ENCODE assay signal across 7 mouse cellular contexts in the genomic region with DNA sequence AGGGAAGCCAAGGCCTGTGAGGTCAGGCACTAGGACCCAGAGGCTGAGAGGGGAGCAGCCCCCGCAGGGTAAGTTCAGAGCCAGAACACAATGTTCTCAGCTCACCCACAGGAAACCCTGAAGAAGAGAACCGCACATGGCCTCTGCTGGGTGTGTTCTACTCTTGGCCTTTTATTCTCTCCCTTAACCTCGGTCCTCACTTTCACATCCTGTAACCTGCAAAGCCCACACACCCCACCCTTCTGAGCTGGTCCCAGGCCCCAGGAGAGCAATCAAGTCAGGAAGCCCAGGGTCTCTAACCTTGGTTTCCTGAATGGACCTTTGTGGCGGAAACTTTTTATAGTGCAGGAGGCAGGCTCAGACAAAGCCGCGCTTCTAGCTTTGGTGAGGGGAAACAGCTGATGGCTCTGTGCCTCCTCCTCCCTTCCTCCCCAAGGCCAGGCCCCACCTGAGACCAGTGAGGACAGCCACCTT. TPM values are rescaled to one million over a fixed set of nuclear protein-coding genes. Genes with fewer than 3 reads are reported as not detected.
DNase-seq lines count a peak whose midpoint lies in the region; TF ChIP-seq lines count a peak whose summit lies in the region.

No protein-coding gene starts in this region.

- peak; percentile 65 for TF ChIP-seq POLR2A in CH12.LX (IDR thresholded peaks at IDR 0.05; ENCODE audit: low read depth, low read length)
- peak; percentile 23; the same call in 1 of the 2 replicates for TF ChIP-seq POLR2A in embryonic fibroblast, embryonic 13.5 days (IDR thresholded peaks at IDR 0.05; ENCODE audit: low read depth, low read length)

- in situ Hi-C loops in CH12.LX (cut with MboI; ENCODE audit: low pct_ligation_motif_present, low pct_unique_long_range_greater_than_20kb, low sequenced_read_pairs), result no loop called here

- dilution Hi-C loops in CH12.LX (cut with MboI; ENCODE audit: extremely low pct_ligation_motif_present, extremely low pct_unique_long_range_greater_than_20kb, low sequenced_read_pairs), result no loop called here

- TF ChIP-seq EP300 in CH12.LX (IDR thresholded peaks at IDR 0.05; ENCODE audit: low read length), result peak; percentile 29

- no peaks in the 10 kb centered on the region for H3K79me2 ChIP-seq in CH12.LX (replicated peaks; ENCODE audit: control insufficient read depth, extremely low read depth, insufficient read depth, poor library complexity, severe bottlenecking)

- H3K36me3 ChIP-seq in CH12.LX (replicated peaks in 1 of 2; ENCODE audit: control insufficient read depth in 1 of 2, insufficient read depth in 1 of 2, low read length in 1 of 2), result no peaks in the 10 kb centered on the region
- no peaks in the 10 kb centered on the region for H3K36me3 ChIP-seq in midbrain, embryonic 10.5 days
- H3K36me3 ChIP-seq in splenic B cell, adult 2 months (ENCODE audit: control insufficient read depth, insufficient read depth, low read length, poor library complexity, severe bottlenecking), result no peaks in the 10 kb centered on the region

- WGBS in midbrain, embryonic 10.5 days, result 25% methylated on average over 6 of the region's 6 CpGs

- no peak for TF ChIP-seq CTCF in CH12.LX (conservative IDR thresholded peaks at IDR 0.05 in 1 of 2, IDR thresholded peaks at IDR 0.05 in 1 of 2; ENCODE audit: low read depth in 2 of 2, low read length in 2 of 2)
- TF ChIP-seq CTCF in embryonic fibroblast, embryonic 13.5 days (IDR thresholded peaks at IDR 0.05; ENCODE audit: borderline replicate concordance, insufficient read depth, low read length), result no peak

- no peaks in the 10 kb centered on the region for H3K27me3 ChIP-seq in CH12.LX (replicated peaks)
- H3K27me3 ChIP-seq in midbrain, embryonic 10.5 days (ENCODE audit: low read depth, poor library complexity, severe bottlenecking), result peaks cover 15% of the 10 kb centered on the region
- no peaks in the 10 kb centered on the region for H3K27me3 ChIP-seq in splenic B cell, adult 2 months (ENCODE audit: control insufficient read depth, insufficient read depth, low read length, poor library complexity, severe bottlenecking)

- peak overlapping the region; percentile 29; the same call in 1 of the 2 replicates for H3K4me2 ChIP-seq in CH12.LX (ENCODE audit: insufficient read depth, low read depth, poor library complexity, severe bottlenecking)

- peaks cover 22 to 63% of the 10 kb centered on the region in 2 experiments for H3K4me1 ChIP-seq in CH12.LX (ENCODE audit: control insufficient read depth in 1 of 2, insufficient read depth in 2 of 2)
- H3K4me1 ChIP-seq in embryonic fibroblast, embryonic 13.5 days (ENCODE audit: control insufficient read depth, insufficient read depth, low read length), result peaks cover 6% of the 10 kb centered on the region
- peaks cover 70% of the 10 kb centered on the region for H3K4me1 ChIP-seq in midbrain, embryonic 10.5 days

- DNase-seq in CH12.LX (ENCODE audit: extremely low read depth) (peak; percentile 84), WW6 (ENCODE audit: low read depth, low spot score) (peak; percentile 54)
- peak; percentile 81 to 85 for DNase-seq in heart, postnatal 36 days
- peak; percentile 73 to 90 for DNase-seq in kidney, postnatal 36 days
- peak; percentile 35 for DNase-seq in midbrain, embryonic 10.5 days (ENCODE audit: low spot score)
- DNase-seq in splenic B cell, adult 2 months (ENCODE audit: low read depth, low spot score), result peak; percentile 75

- no peak; the same call in 1 of the 2 replicates for TF ChIP-seq RAD21 in CH12.LX (IDR thresholded peaks at IDR 0.05; ENCODE audit: low read depth, low read length)

- intact Hi-C loops in heart, postnatal 36 days (cut with DNase I), result loop anchor here (1.0 kb wide), 1 partner anchor 22 kb away; no protein-coding TSS in a partner anchor

- peak overlapping the region; percentile 53 for H3K9ac ChIP-seq in CH12.LX (ENCODE audit: insufficient read depth, low read depth)

- no peak overlapping the region for H3K4me3 ChIP-seq in CH12.LX (replicated peaks in 1 of 3; ENCODE audit: low read depth in 2 of 3, low read length in 2 of 3, poor library complexity in 1 of 3)
- no peak overlapping the region for H3K4me3 ChIP-seq in embryonic fibroblast, embryonic 13.5 days (ENCODE audit: insufficient read depth, low read length)
- H3K4me3 ChIP-seq in midbrain, embryonic 10.5 days, result no peak overlapping the region; the same call in 1 of the 2 replicates

- peak overlapping the region; percentile 67 for H3K27ac ChIP-seq in CH12.LX (ENCODE audit: insufficient read depth, low read depth)
- H3K27ac ChIP-seq in embryonic fibroblast, embryonic 13.5 days (ENCODE audit: insufficient read depth, low read length), result no peak overlapping the region
- peak overlapping the region; percentile 78 for H3K27ac ChIP-seq in midbrain, embryonic 10.5 days (replicated peaks)

- H3K9me3 ChIP-seq in CH12.LX (replicated peaks; ENCODE audit: low read length), result no peaks in the 10 kb centered on the region
- no peaks in the 10 kb centered on the region for H3K9me3 ChIP-seq in midbrain, embryonic 10.5 days (replicated peaks)

TF ChIP-seq in CH12.LX, 34 proteins besides CTCF, POLR2A, EP300 and RAD21 (continues in another document):
- TF ChIP-seq SIN3A (IDR thresholded peaks at IDR 0.05; ENCODE audit: low read length) (no peak; the same call in 1 of the 2 replicates), ELF1 (IDR thresholded peaks at IDR 0.05; ENCODE audit: low read depth, low read length) (peak; percentile 54; the same call in 1 of the 2 replicates), MYC (IDR thresholded peaks at IDR 0.05; ENCODE audit: low read depth, low read length) (peak; percentile 94), JUND (conservative IDR thresholded peaks at IDR 0.05; ENCODE audit: low read depth, low read length) (no peak), USF2 (conservative IDR thresholded peaks at IDR 0.05; ENCODE audit: low read depth, low read length) (no peak), MAZ (IDR thresholded peaks at IDR 0.05; ENCODE audit: low read depth, low read length) (no peak; the same call in none of the 2 replicates), PAX5 (IDR thresholded peaks at IDR 0.05; ENCODE audit: low read length) (no peak), MXI1 (IDR thresholded peaks at IDR 0.05; ENCODE audit: low read depth, low read length) (0 out of 2 replicates have a peak, but pooled peaks have one; percentile 51), ZNF384 (IDR thresholded peaks at IDR 0.05; ENCODE audit: low read depth, low read length) (no peak), HCFC1 (IDR thresholded peaks at IDR 0.05; ENCODE audit: low read depth, low read length) (no peak), MEF2A (IDR thresholded peaks at IDR 0.05; ENCODE audit: borderline replicate concordance, low read depth, low read length) (peak; percentile 76; the same call in 1 of the 2 replicates), NELFE (IDR thresholded peaks at IDR 0.05; ENCODE audit: low read depth, low read length) (no peak), IRF4 (IDR thresholded peaks at IDR 0.05; ENCODE audit: low read depth, low read length) (peak; percentile 87), CHD1 (IDR thresholded peaks at IDR 0.05; ENCODE audit: low read depth, low read length) (no peak), UBTF (IDR thresholded peaks at IDR 0.05; ENCODE audit: low read depth, low read length) (no peak), TBP (conservative IDR thresholded peaks at IDR 0.05; ENCODE audit: low read depth, low read length) (peak; percentile 72), ZMIZ1 (IDR thresholded peaks at IDR 0.05; ENCODE audit: low read depth, low read length) (no peak; the same call in 1 of the 2 replicates), RCOR1 (conservative IDR thresholded peaks at IDR 0.05; ENCODE audit: low read depth, low read length) (peak; percentile 61; the same call in 1 of the 2 replicates), NRF1 (IDR thresholded peaks at IDR 0.05; ENCODE audit: low read depth, low read length) (no peak), GABPA (IDR thresholded peaks at IDR 0.05; ENCODE audit: insufficient replicate concordance, low read depth, low read length) (no peak), BHLHE40 (IDR thresholded peaks at IDR 0.05; ENCODE audit: low read depth, low read length) (peak; percentile 67), POLR2AphosphoS2 (IDR thresholded peaks at IDR 0.05; ENCODE audit: low read depth, low read length) (no peak), ZC3H11A (IDR thresholded peaks at IDR 0.05; ENCODE audit: low read depth, low read length) (no peak), JUN (IDR thresholded peaks at IDR 0.05; ENCODE audit: insufficient read depth, low read depth, low read length) (0 out of 2 replicates have a peak, but pooled peaks have one; percentile 34), USF1 (IDR thresholded peaks at IDR 0.05; ENCODE audit: low read depth, low read length) (no peak), E2F4 (IDR thresholded peaks at IDR 0.05; ENCODE audit: insufficient replicate concordance, low read depth, low read length) (no peak), ZKSCAN1 (IDR thresholded peaks at IDR 0.05; ENCODE audit: borderline replicate concordance, low read depth, low read length) (no peak), TCF12 (IDR thresholded peaks at IDR 0.05; ENCODE audit: low read depth, low read length) (peak; percentile 75)

RNA-seq across cellular contexts. Expression of a gene that starts 22.6 kb away (rescaled TPM):
- 45.7 and 136 TPM in 2 replicates for total RNA-seq in CH12.LX (2012; rRNA removed)
- total RNA-seq in CH12.LX (2014; rRNA removed), result 37.5 and 50.6 TPM in 2 replicates
- polyA plus RNA-seq in CH12.LX (2012; ENCODE audit: insufficient read length, low read depth), result 38.9 and 39.5 TPM in 2 replicates
- 150 and 156 TPM in 2 replicates for polyA plus RNA-seq in embryonic fibroblast, embryonic 13.5 days (2011; ENCODE audit: insufficient read length, low read depth, missing spikeins)
- 10 to 100 TPM; 37.1 to 64.2 TPM for total RNA-seq in heart, postnatal 36 days (2021)
- polyA plus RNA-seq in midbrain, embryonic 10.5 days (2016; fragmentation: Nextera tagmentation; extraction: Ambion mirVana), result 31.8 and 31.9 TPM in 2 replicates

RNA-seq across cellular contexts. Expression of a gene that starts 28.4 kb away (rescaled TPM):
- 18.1 and 25.4 TPM in 2 replicates for total RNA-seq in CH12.LX (2012; rRNA removed)
- 20.1 and 21.0 TPM in 2 replicates for total RNA-seq in CH12.LX (2014; rRNA removed)
- 25.5 and 30.7 TPM in 2 replicates for polyA plus RNA-seq in CH12.LX (2012; ENCODE audit: insufficient read length, low read depth)
- 25.9 and 27.8 TPM in 2 replicates for polyA plus RNA-seq in embryonic fibroblast, embryonic 13.5 days (2011; ENCODE audit: insufficient read length, low read depth, missing spikeins)
- 10 to 100 TPM; 23.0 to 24.0 TPM for total RNA-seq in heart, postnatal 36 days (2021)
- 34.4 and 35.5 TPM in 2 replicates for polyA plus RNA-seq in midbrain, embryonic 10.5 days (2016; fragmentation: Nextera tagmentation; extraction: Ambion mirVana)

RNA-seq across cellular contexts. Expression of a gene that starts 28.7 kb away (rescaled TPM):
- 66.4 and 67.6 TPM in 2 replicates for total RNA-seq in CH12.LX (2012; rRNA removed)
- total RNA-seq in CH12.LX (2014; rRNA removed), result 64.9 and 65.3 TPM in 2 replicates
- 43.9 and 50.8 TPM in 2 replicates for polyA plus RNA-seq in CH12.LX (2012; ENCODE audit: insufficient read length, low read depth)
- polyA plus RNA-seq in embryonic fibroblast, embryonic 13.5 days (2011; ENCODE audit: insufficient read length, low read depth, missing spikeins), result 47.3 and 63.4 TPM in 2 replicates
- 10 to 100 TPM; 68.1 to 73.7 TPM for total RNA-seq in heart, postnatal 36 days (2021)
- polyA plus RNA-seq in midbrain, embryonic 10.5 days (2016; fragmentation: Nextera tagmentation; extraction: Ambion mirVana), result 111 and 113 TPM in 2 replicates
